Mouse (Mus musculus) ES-E14 (cell line): ENCODE measurements around the gene Gm853. TPM values are rescaled to one million over a fixed set of nuclear protein-coding genes. Genes with fewer than 3 reads are reported as not detected.
A peak's percentile ranks its signal among the peaks of the same experiment; 100 is the strongest.

Source experiments
- DNase-seq: peaks from one replicate; pipeline ENCODE4 v3.0.0-alpha.2; 2013; ENCODE audit warnings: low read depth, low spot score
- H3K27ac ChIP-seq: 2 replicates; pipeline ENCODE4 v1.5.1; 2012; ENCODE audit warnings: low read depth, mild to moderate bottlenecking, low read length, moderate library complexity, mixed read lengths; ENCODE audit not compliant: poor library complexity, insufficient read depth, severe bottlenecking
- H3K36me3 ChIP-seq: 2 replicates; pipeline ENCODE4 v1.6.1; 2012; ENCODE audit warnings: mild to moderate bottlenecking, low read length, moderate library complexity, mixed read lengths; ENCODE audit not compliant: control insufficient read depth, poor library complexity, insufficient read depth, severe bottlenecking
- H3K4me1 ChIP-seq, 2 experiments: fragments of 150-350 bp in 1 of 2; sonication (generic) in 1 of 2; 2 replicates each; pipeline ENCODE4 v1.6.1; 2012; ENCODE audit warnings: low read length in 2 of 2, mild to moderate bottlenecking in 1 of 2, mixed read lengths in 1 of 2; ENCODE audit not compliant: control insufficient read depth in 2 of 2, insufficient read depth in 2 of 2, poor library complexity in 1 of 2
- H3K4me3 ChIP-seq, 2 experiments: fragments of 150-350 bp in 1 of 2; sonication (generic) in 1 of 2; 2 replicates each; pipeline ENCODE4 v1.5.1; 2012; ENCODE audit warnings: low read length in 2 of 2, low read depth in 1 of 2, mild to moderate bottlenecking in 1 of 2, mixed read lengths in 1 of 2; ENCODE audit not compliant: insufficient read depth in 1 of 2, poor library complexity in 1 of 2, severe bottlenecking in 1 of 2
- H3K9ac ChIP-seq: 2 replicates; pipeline ENCODE4 v1.6.1; 2012; ENCODE audit warnings: low read depth, mild to moderate bottlenecking, low read length, mixed read lengths; ENCODE audit not compliant: poor library complexity, insufficient read depth, severe bottlenecking
- H3K9me3 ChIP-seq: fragments of 150-350 bp; sonication (generic); 2 replicates; pipeline ENCODE4 v1.6.1; 2012; ENCODE audit warnings: low read depth, mild to moderate bottlenecking, low read length; ENCODE audit not compliant: control insufficient read depth, insufficient read depth
- CHD2 ChIP-seq: IDR thresholded peaks from 2 replicates; pipeline ENCODE4 v1.6.1; 2014; ENCODE audit warnings: mild to moderate bottlenecking, low read depth, low read length, inconsistent platforms
- HCFC1 ChIP-seq: IDR thresholded peaks from 2 replicates; pipeline ENCODE4 v1.6.1; 2012; ENCODE audit warnings: low read length, inconsistent platforms, borderline replicate concordance; ENCODE audit not compliant: insufficient read depth
- MAFK ChIP-seq: IDR thresholded peaks from 2 replicates; pipeline ENCODE4 v1.6.1; 2014; ENCODE audit warnings: mild to moderate bottlenecking, low read depth, low read length, inconsistent platforms; ENCODE audit not compliant: insufficient read depth
- ZC3H11A ChIP-seq: IDR thresholded peaks from 2 replicates; pipeline ENCODE4 v1.6.1; 2012; ENCODE audit warnings: low read depth, mild to moderate bottlenecking, inconsistent platforms, low read length, borderline replicate concordance
- ZNF384 ChIP-seq: IDR thresholded peaks from 2 replicates; pipeline ENCODE4 v1.6.1; 2012; ENCODE audit warnings: low read depth, low read length, inconsistent platforms
- in situ Hi-C, 2 experiments: fragments of 600-800 bp; cut with MboI; formaldehyde crosslinking; loops; one replicate each; pipeline ENCODE4 v1.15.1; 2025; ENCODE audit warnings: low sequenced_read_pairs in 2 of 2, inconsistent platforms in 1 of 2; ENCODE audit not compliant: unreplicated experiment in 2 of 2
- total RNA-seq: library from RNA; depleted of rRNA; stranded (reverse); fragments of 300-350 nt; gene quantifications from 2 replicates; pipeline ENCODE4 v1.2.3, GENCODE M21; 2012

Gm853 gene
- total RNA-seq, 1 experiment, result 0.09 TPM

DNA sequence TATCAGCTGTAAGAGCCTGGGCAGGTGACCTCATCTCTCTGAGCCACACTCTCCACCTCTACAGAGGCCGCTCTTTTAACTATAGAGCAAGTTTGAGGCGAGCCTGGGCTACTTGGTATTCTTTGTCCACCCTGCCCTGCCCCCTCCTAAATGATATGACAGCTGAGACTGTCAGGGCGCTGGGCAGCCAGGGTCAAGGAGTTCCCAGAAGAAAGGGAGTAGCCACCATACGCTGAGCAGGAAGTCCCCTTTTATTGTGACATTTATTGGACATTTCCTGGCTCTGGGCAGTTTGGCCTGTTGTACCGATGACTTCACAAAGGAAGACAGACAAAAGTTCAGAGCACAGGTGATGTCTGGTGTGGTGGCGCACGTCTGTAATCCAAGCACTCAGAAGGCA lies 32.6 kb downstream of the Gm853 start:
- no peak for TF ChIP-seq MAFK
- TF ChIP-seq HCFC1, result no peak
- TF ChIP-seq CHD2, result no peak
- TF ChIP-seq ZC3H11A, result no peak
- no peak for TF ChIP-seq ZNF384
- H3K4me1 ChIP-seq, result no peaks in the 10 kb centered on the region
- no peak overlapping the region for H3K27ac ChIP-seq
- no peak overlapping the region for H3K9ac ChIP-seq
- no peaks in the 10 kb centered on the region for H3K9me3 ChIP-seq
- H3K4me3 ChIP-seq, result no peak overlapping the region
- in situ Hi-C loops, result no loop called here
- DNase-seq, result no peak
- no peaks in the 10 kb centered on the region for H3K36me3 ChIP-seq

DNA sequence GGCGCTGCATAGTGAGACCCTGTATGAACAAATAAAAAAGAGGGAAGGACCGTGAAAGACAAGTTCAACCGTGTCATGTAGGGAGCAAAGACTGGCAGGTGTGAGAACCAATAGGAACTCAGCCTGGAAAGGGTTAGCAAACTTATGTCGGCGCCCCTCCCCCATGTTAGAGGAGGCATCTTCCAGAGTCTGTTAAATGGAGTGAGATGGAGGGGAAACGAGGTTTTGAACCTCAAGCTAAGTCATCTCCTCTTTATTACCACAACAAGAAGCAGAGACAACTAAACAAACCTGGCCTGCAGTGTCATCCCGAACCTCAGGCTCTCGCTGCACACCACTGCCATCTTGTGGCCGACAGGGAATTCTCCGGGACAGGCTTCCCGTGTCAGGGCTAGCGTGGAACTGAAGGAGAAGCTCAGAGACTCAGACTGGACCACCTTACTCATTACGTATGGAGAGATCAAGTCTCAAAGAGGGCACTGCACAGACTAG lies 33.3 kb downstream of the Gm853 start:
- H3K9me3 ChIP-seq, result no peaks in the 10 kb centered on the region
- in situ Hi-C loops, result no loop called here
- H3K4me3 ChIP-seq, result peak overlapping the region; percentile 6 to 52; a peak in 3 of 4 replicates
- no peak overlapping the region for H3K9ac ChIP-seq
- H3K36me3 ChIP-seq, result no peaks in the 10 kb centered on the region
- TF ChIP-seq ZNF384, result 0 out of 2 replicates have a peak, but pooled peaks have one; percentile 16
- TF ChIP-seq MAFK, result peak; percentile 37; the same call in 1 of the 2 replicates
- peak; percentile 51; the same call in 1 of the 2 replicates for TF ChIP-seq CHD2
- TF ChIP-seq HCFC1, result no peak
- TF ChIP-seq ZC3H11A, result peak; percentile 91; the same call in 1 of the 2 replicates
- H3K27ac ChIP-seq, result no peak overlapping the region
- DNase-seq, result peak; percentile 75
- no peaks in the 10 kb centered on the region for H3K4me1 ChIP-seq

DNA sequence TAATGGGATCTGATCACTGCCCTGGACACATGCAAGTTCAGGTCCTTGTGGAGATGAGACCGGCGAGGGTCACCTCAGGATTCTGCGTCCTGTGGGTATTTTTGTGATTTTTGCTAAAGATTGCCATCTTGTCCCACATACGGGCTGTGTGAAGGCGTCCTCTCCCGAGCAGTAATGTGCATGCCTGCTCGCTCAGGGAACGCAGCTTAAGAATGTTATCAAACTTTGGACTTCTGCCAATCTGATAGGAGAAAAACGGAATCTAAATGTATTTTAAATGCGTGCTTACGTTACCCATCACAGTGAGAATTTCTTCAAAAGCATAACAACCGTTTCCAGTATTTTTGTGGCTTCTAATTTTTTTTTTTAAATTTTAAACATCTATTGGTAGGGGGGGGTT lies 35.3 kb downstream of the Gm853 start:
- Histone ChIP-seq H3K9ac (no peak overlapping the region), H3K4me1 (peaks cover 0 to 2% of the 10 kb centered on the region in 2 experiments; a peak in 1 of 4 replicates), H3K4me3 (no peak overlapping the region), H3K27ac (no peak overlapping the region), H3K9me3 (no peaks in the 10 kb centered on the region), H3K36me3 (no peaks in the 10 kb centered on the region)
- in situ Hi-C loops, result no loop called here
- no peak for TF ChIP-seq HCFC1
- no peak for TF ChIP-seq MAFK
- TF ChIP-seq ZNF384, result no peak
- no peak for TF ChIP-seq ZC3H11A
- no peak for TF ChIP-seq CHD2
- DNase-seq, result no peak

DNA sequence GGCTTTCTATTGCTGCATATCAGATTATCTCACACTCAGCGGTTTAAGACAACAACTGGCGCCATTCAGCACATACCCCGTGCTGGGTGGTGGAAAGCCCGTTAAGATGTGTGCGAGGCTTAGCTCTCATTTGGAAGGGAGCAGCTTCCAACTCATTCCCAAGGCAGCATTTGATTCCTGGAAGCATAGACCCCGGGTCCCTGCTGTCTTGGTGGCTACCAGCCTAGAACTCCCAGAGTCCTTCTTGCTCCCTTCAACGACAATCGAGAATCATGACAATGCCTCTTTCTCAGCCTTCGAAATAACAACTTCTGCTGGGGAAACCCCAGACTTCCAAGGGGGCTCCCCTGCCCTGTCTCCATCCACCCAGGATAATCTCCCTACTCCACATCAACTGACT lies 35.8 kb downstream of the Gm853 start:
- no peak for DNase-seq
- no peak overlapping the region for H3K27ac ChIP-seq
- no peak for TF ChIP-seq MAFK
- no peak for TF ChIP-seq HCFC1
- no peak for TF ChIP-seq CHD2
- TF ChIP-seq ZNF384, result no peak
- TF ChIP-seq ZC3H11A, result no peak
- peaks cover 0 to 2% of the 10 kb centered on the region in 2 experiments; a peak in 1 of 4 replicates for H3K4me1 ChIP-seq
- H3K4me3 ChIP-seq, result no peak overlapping the region
- no peaks in the 10 kb centered on the region for H3K36me3 ChIP-seq
- H3K9ac ChIP-seq, result no peak overlapping the region
- in situ Hi-C loops, result no loop called here
- no peaks in the 10 kb centered on the region for H3K9me3 ChIP-seq

DNA sequence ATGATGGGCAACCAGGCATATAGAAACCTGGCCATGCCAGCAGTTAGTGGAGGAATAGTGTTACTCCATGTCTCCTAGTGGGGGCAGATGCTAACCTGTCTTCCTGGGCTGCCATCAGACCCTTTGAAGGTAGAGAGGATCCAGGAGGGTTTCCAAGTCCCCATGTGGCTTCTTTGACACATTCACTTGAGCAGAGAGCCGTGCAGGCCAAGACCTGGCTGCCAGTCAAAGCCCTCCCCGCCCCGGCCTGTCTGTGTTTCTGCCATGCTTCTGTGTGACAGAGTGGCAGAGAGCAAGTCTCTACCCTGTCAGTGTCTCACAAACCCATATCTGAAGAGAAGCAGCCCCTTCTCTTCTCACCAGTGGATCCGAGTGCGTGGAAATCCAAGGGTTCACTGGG lies 38.3 kb downstream of the Gm853 start:
- no peak for DNase-seq
- H3K4me1 ChIP-seq, result peaks cover 0 to 2% of the 10 kb centered on the region in 2 experiments; a peak in 1 of 4 replicates

More for the DNA sequence above, 38.3 kb downstream of the Gm853 start:
- no peak overlapping the region for H3K9ac ChIP-seq
- no peak overlapping the region for H3K27ac ChIP-seq
- no peaks in the 10 kb centered on the region for H3K36me3 ChIP-seq
- no peaks in the 10 kb centered on the region for H3K9me3 ChIP-seq
- in situ Hi-C loops, result no loop called here
- H3K4me3 ChIP-seq, result no peak overlapping the region
- TF ChIP-seq MAFK, result no peak
- no peak for TF ChIP-seq ZC3H11A
- no peak for TF ChIP-seq HCFC1
- no peak for TF ChIP-seq ZNF384
- TF ChIP-seq CHD2, result no peak
